Mouse (Mus musculus) granulocyte monocyte progenitor cell, adult 5-6 weeks (primary cell): Measurements from ENCODE around the gene Slc12a5. TPM values are rescaled to one million over a fixed set of nuclear protein-coding genes. Genes with fewer than 3 reads are reported as not detected.

Source experiments
- ATAC-seq: replicated peaks from 2 replicates; pipeline ENCODE4 v1.8.0; 2016; ENCODE audit warnings: mild to moderate bottlenecking, moderate TSS enrichment, inconsistent platforms; ENCODE audit not compliant: poor library complexity, severe bottlenecking
- total RNA-seq, 2 experiments: library from RNA; stranded (forward) in 1 of 2; stranded (reverse) in 1 of 2; fragments of 200-712, 200-1000 nt in 1 of 2; fragments of >200 nt in 1 of 2; fragmentation: Nextera tagmentation in 1 of 2; gene quantifications; 2 replicates each; pipeline ENCODE4 v1.2.3; 2014 to 2017

The Slc12a5 gene
- total RNA-seq (2014; fragmentation: Nextera tagmentation), result 0.21 TPM in 1 of 2 replicates, not detected in the other
- 0.43 TPM in 1 of 2 replicates, not detected in the other for total RNA-seq (2017)

GRCm38 (mm10) chr2:164960716-164961441 lies at the start of gene Slc12a5:
TSS of gene Slc12a5 (plus strand) at chr2:164960802.
- peak; percentile 52 for ATAC-seq

GRCm38 (mm10) chr2:164911086-164912048 lies 49.2 kb upstream of the Slc12a5 start, which contains the start of gene Zfp335:
TSS of gene Zfp335 (minus strand) at chr2:164911757.
- ATAC-seq, result peak; percentile 68

- no peak for ATAC-seq
Measured at GRCm38 (mm10) chr2:164912151-164912550, 48.5 kb upstream of the Slc12a5 start.

GRCm38 (mm10) chr2:164912749-164913427 lies 47.7 kb upstream of the Slc12a5 start:
- ATAC-seq, result no peak

GRCm38 (mm10) chr2:164913428-164913786 lies 47.2 kb upstream of the Slc12a5 start:
- ATAC-seq, result peak; percentile 49

- ATAC-seq, result peak; percentile 60
Measured at GRCm38 (mm10) chr2:164916820-164917219, 43.8 kb upstream of the Slc12a5 start.

- no peak for ATAC-seq
Measured at GRCm38 (mm10) chr2:164917371-164917770, 43.2 kb upstream of the Slc12a5 start.

- no peak for ATAC-seq
Measured at GRCm38 (mm10) chr2:164918325-164918724, 42.3 kb upstream of the Slc12a5 start.

- no peak for ATAC-seq
Measured at GRCm38 (mm10) chr2:164921984-164922383, 38.6 kb upstream of the Slc12a5 start.

GRCm38 (mm10) chr2:164923291-164923690 lies 37.3 kb upstream of the Slc12a5 start:
- ATAC-seq, result no peak

GRCm38 (mm10) chr2:164924100-164924857 lies 36.3 kb upstream of the Slc12a5 start:
- ATAC-seq, result peak; percentile 94

- no peak for ATAC-seq
Measured at GRCm38 (mm10) chr2:164930706-164931581, 29.7 kb upstream of the Slc12a5 start.

GRCm38 (mm10) chr2:164933534-164933933 lies 27.1 kb upstream of the Slc12a5 start:
- ATAC-seq, result no peak

GRCm38 (mm10) chr2:164935991-164936390 lies 24.6 kb upstream of the Slc12a5 start:
- peak; percentile 67 for ATAC-seq

- peak; percentile 29 for ATAC-seq
Measured at GRCm38 (mm10) chr2:164938146-164939091, 22.2 kb upstream of the Slc12a5 start.

- no peak for ATAC-seq
Measured at GRCm38 (mm10) chr2:164939106-164939505, 21.5 kb upstream of the Slc12a5 start.

GRCm38 (mm10) chr2:164940140-164940830 lies 20.3 kb upstream of the Slc12a5 start, which contains the start of gene Mmp9:
TSS of gene Mmp9 (plus strand) at chr2:164940780.
- no peak for ATAC-seq
